Mouse (Mus musculus) hindlimb bud, embryonic 11.5 days (tissue): Measurements from ENCODE around the gene Kalrn.
"Not testable (repeated sequence)": the region's sequence is repeated elsewhere in the genome, so short reads cannot be mapped to it uniquely, and the experiment has no call there.

ENCODE experiments used
- DNase-seq: peaks from one replicate; pipeline ENCODE4 v3.0.0-alpha.2; 2012; ENCODE audit warnings: low read depth, low spot score; ENCODE audit errors: extremely low spot score

Gene Kalrn

DNA sequence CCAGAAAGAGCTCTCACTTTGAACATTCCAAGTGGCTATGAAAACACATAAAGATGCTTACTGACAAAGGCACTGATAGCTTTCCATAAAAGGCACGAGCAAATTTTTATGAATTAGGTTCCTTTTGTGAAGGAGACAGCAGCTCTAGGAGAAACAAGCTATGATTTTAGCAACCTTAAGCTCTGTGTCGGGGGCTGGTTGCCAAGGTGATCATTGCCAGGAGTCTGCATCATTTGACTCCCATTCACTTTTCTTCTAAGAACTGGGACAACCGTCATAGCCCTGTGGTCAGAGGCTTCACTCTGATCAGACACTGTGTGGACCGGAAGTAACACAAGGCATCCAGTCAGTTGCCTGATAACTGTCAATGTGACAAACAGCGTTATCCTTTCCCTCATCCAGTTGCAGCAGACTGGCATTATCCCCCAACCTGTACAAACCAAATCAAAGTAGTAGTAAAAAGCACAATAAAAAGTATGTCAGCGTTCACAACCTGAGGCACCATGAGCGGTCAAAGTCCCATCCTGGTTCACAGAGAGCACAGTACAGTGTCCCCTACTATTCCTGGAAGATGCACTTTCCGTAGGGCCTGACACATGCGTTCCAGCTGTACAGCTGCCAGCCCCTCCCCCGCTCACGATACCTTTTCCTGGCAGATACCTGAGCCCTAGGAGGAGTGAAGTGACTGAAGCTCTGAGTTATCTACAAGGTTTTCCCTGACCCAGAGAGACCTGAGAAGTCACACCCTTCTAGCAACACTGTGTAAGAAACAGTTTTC is 253.1 kb downstream of the Kalrn start:
- DNase-seq = no peak

DNA sequence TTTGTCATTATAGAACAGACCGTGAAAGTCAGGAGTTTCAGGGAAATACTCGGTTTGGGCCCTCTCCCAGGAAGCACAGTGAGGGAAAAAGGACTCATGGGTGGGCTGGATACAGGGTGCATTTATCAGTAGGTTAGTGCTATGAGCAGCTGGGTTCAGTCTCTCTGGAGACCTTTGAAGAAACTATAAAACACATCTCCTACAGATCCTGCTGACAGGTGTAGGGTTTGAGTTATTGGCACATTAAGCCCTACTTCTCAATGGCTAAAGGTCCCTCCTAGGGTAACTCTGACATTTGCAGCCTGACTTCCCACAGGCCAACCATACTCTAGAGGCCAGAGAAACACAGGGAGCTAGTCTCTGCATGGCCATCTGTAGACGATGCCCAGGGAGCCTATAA is 256.2 kb downstream of the Kalrn start:
- peak; percentile 52 for DNase-seq

DNA sequence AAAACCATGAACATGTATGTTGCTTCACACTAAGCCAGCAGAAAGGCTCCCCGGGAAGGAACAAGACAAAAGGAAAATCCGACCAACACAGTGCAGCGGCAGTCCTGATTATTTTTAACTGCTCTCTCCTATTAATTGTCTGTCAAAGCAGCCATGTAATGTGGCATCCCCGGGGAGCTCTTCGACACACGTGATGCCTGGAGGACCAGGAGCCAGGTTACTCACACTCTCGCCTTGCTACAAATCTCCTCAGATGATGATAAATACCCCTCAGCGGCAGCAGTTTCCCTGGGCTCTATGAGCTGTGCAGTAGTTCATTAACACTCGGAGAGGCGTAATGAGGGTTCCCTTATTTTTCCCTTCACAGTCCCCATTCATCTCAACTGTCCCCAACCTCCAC is 257.1 kb downstream of the Kalrn start:
- no peak for DNase-seq

DNA sequence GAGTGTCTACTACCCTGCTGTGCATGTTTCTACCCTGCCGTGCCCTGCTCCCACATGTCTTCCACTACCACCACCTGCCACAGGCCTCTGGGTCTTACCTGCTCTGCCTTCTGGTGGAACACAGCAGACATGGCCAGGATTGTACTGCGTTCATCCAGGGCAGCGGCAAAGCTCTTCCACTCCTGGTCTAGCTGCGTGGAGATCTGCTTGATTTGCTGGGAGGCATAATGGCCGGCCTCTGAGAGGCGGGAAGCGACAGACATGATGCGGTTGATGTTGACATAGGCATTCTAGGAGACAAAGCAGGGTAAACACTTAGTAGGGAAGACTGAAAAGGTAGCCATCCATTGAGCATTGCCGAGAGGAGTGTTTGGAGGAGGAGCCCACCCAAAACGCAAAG is 259.3 kb downstream of the Kalrn start:
- DNase-seq = no peak

DNA sequence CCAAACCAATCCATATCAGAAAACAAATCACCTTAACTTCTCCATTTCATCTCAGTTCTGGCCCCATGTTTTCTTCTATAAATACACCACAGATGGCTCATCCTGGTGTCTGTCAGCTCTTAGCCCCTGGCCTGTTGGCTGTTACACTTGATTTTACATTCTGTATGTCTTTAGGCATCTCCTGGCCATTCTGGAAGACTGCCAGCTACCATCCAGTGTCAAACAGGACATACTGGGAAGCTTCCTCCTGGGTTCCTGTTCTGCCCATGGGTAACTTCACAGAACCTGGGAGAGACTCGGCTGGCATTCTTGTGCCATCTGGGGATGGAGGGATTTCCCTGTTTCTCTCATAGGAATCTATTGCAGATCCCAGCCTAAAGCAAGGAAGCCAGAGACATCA is 261.8 kb downstream of the Kalrn start:
- DNase-seq = no peak

DNA sequence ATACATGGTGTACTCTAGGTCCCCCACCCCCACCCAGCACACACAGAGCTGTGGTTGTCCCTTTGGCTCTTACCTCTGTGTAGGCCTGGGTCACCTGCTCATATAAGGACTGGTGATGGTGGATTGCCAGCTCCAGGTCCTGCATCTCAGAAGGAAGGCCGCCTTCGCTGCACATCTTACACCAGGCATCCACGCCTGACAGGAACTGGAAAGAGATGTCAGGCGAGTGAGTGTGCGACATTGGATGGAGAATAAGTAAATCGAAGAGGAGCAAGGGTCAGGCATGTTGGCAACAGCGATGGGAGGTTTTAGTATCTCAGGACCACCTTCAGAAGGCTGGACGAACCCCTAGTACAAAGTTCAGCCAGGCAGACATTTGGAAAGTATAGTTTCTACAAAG is 263.0 kb downstream of the Kalrn start:
- DNase-seq = no peak

DNA sequence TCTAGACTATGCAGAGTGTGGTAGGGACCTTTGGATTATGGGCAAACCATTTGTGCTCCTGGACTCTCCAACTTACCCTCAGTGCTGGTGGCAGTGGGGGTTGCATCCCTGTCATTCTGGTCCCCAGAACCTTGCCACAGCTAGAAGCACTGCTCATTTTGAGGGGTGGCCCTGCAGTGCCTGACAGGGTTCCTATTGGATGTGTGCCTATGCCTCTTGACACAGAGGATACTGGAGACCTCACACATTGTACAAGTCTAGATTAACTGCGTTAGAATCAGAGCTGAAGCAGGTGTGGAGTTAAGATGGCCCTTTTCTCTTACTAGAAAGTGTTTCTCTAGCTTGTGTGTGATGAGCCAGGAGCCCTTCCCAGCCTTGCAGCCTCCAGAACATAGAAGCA is 265.0 kb downstream of the Kalrn start:
- DNase-seq = no peak

DNA sequence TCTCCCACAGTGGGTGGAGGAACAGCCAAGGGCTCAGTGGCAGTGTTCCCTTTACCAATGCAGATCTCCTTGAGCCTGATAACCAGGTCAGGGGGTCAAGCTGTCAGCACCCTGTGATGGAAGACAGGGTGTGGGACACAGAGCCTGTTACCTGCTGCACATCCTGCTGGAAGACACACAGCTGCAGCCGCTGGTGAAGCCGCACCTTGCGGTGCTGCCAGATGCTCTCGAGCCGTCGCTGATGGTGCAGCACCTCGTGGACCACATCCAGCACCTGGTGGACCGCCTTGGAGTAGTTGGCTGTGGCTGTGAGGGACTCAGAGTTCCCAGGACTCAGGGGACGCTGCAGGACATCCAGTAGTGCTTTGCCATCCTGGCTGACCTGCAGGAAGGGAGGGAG is 265.9 kb downstream of the Kalrn start:
- DNase-seq = no peak

DNA sequence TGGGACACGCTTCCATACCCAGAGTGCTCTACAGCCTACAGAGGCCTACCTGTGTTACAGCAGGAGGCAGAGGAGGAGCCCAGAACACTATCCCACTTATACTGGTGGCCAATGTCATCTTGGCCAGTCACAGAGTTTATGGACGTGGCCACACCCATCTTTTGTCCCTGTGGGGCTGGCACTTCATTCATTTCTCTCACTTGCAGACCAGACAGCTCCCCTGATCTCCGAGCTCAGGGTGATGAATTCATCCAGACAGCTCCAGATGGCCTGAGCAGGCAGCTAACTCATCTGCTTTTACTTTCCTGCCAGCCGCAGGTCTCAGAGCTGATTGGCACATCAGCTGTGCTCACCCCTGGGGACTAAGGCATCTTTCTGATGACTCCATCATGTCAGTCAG is 267.7 kb downstream of the Kalrn start:
- DNase-seq = no peak

DNA sequence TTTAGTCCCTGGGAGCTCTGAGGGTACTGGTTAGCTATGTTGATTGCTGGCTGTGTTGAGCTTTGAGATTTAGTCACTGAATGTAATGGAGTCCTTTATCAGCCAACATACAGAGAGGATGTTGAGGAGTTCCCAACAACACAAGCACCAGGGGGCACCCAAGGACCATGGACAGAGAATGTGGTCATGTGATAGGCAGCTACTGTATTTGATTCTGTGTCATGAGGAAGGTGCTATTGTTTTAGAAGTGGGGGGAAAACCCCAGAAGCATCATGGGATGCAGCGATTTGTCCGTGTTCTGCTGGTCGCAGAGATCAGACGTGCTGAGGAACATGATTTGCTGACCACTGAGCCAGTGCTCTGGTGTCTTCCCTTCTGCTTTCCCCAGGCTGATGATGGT is 269.5 kb downstream of the Kalrn start:
- not testable (repeated sequence) for DNase-seq

DNA sequence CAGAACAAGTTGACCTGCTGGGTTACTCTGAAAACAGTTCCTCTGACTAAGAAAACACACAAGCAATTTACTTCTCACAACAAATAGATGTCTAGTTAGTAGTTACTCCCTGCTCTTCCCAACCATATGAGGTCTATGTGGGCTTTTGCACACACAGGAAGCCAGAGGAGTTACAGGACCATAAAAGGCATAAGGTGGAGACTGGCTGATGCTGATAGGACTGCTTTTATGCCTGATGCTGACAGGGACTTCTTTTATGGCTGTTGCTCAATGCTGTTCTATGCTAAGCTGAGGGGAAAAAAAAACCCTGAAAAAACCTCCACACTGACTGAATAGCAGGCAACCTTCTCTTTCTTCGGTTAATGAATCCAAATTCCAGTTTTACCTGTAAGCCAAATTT is 270.8 kb downstream of the Kalrn start:
- DNase-seq = no peak

DNA sequence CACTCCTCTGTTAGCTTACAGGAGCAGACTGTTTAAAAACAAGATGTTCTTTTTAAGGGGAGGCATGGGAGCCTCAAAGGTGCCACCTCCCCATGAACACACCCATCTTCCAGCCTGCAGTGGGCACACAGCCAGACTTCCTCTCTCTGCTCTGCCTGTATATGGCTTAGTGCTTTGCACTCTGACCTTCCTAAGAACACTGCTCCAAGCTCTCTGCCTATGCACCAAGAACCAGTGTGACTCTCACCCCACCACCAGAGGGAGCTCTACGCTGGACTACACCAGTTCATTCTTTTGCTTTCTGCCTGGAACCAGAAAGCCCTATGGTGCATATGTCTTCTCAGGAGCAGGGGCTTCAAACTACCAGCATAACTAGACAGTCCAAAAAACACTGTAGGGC is 271.3 kb downstream of the Kalrn start:
- DNase-seq = no peak

DNA sequence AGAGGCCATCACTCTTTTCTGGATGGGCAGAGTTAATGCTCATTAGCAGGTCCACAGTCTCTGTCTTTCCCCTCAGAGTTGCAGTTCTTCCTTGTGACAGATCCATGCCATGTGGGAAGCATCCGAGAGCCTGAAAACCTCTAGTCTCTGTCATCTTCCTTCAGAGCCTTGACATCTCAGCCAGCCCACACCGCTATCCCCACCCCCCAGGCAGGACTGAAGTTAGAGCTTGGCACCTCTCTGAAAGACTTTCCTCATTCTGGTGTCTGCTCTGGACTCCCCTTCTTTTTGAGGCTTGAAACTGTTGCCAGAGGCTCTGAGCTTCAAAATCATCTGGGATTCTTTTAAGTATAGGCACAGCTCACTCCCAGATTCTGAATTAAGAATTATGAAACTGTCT is 274.1 kb downstream of the Kalrn start:
- no peak for DNase-seq

DNA sequence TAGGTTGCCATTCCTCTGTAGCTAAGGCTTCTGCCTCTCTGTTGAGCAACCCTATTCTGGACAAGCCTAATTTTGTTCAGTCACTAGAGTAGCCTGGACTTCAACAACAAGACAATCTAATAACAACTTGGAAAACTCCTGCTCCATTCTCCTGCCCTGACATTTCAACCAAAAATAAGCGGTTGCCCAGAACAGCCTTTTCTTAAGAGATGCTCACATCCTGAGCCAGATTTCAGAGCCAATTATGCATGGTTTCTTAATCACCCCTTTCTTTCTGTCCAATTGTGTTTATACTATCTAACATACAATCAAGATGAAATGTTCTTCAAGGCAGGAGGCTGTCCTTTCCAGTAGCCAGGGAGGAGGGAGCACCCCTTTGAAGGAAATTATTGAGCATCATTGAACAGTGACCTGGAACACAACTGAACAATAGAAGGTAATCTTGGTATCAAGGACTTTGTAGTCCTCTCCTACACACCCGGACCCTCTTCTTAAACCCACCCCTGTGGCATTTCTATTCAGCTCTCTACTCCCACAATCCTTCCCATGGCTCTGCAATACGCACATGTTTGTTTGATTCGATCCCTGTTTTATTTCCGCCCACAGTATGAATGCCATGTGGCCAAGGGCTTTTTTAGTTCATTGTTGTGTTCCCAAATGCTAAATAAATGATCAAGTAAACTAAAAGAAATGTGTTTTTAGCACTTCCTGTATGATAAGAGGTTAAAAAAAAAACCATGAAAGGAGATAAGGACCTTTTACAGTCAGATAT is 275.2 kb downstream of the Kalrn start:
- no peak for DNase-seq

DNA sequence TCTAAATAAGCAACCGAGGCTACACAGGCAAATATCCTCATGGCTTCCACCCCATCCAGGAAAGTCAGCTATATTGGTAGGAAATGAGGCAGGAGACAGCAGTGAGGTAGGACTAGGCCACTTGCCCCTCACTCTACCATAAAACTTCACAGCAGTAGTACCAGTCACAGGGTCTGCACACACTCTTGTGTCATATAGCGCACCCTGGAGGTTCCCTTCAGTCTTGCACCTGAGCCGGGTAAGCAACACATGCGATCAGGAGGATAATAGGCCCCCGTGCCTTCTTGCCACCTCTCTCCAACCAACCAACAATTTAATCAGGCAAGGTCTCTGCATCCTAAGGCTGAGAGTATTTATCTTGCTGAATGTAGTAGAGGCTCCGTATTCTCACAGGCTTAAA is 278.8 kb downstream of the Kalrn start:
- no peak for DNase-seq

DNA sequence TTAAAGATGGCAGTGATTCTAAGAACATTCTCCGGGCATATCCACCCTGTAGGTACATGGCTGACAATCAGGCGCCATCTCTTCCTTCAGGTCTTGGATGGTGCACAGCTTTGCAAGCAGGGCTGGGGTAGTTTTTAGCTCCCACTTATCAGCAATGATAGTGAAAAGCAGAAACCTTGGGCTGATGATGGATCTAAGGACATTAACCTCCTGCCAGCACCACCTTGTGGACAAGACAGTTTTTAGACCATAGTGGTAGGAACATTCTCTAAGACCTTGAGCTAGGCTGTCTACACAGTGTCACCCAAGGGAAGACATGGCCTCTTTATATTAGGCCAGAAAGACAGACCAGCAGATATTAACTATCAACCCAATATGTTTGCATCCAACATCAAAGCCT is 279.7 kb downstream of the Kalrn start:
- no peak for DNase-seq

DNA sequence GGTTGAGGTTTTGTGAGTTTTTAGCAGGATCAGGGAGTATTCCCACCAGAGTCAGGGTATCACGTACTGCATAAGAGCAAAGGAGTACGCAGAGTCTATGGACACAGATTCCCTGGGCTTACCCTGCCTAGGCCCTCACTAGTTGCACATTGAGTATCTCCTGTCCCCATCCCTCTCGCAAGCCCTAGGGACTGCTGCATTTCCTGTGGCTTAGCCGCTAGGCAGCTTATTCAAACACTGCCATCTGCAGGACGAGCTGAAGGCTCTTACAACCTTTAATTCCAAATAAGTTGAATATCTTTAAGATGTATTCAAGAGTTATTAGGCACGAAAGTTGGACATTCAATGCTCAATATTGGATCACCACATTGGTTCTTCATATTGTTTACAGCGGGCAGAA is 283.7 kb downstream of the Kalrn start:
- DNase-seq = no peak

DNA sequence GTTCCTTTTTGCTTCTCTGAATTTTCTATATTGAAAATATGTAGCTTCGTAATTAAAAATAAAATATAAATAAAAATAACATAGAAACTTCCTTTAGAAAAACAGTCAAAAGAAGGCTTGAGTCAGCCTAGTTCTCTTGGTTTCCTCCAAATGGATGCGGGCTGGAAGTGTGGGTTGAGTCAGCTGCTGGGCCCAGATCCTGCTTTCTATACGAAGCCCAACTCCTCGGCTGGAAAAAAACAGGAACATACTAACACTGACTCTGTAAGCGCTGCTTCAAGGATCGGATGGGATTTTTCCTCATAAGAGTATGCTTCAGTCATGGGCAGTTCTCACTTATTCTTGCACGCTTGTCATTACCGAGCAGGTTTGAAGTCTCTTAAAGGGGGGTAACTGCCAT is 291.3 kb downstream of the Kalrn start:
- DNase-seq = no peak

DNA sequence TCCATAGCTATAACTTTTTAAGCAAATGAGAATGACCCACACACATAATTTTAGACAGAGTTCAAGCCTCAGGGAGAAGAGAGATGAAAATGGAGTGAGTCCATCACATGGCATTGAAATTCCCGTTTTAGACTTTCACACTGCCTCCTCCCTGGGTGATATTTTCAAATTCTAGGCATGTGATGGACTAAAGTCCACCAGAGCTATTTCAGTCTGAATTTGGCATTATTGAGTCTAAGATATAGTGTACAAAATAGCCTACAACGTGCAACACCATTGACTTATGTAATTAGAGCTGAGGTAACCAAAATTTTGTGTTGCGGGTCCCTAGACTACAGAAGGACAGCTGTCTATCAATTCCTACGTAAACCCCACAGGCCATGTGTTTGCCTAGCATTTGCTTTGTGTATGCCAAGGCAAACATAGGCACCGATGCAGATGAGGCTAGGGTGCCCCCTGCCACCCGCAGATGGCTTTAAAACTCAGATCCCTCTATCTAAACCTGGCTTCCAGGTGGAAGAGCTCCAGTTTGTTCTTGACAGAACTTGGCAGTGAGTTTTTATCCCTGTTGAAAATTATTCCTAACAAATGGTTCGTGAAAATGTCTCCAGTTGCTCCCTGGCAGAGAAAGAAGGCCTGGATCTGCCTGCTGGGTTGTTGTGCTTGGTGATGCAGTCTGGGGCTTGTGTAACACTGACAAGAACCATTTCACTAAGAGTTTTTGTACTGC is 293.5 kb downstream of the Kalrn start:
- DNase-seq = no peak

DNA sequence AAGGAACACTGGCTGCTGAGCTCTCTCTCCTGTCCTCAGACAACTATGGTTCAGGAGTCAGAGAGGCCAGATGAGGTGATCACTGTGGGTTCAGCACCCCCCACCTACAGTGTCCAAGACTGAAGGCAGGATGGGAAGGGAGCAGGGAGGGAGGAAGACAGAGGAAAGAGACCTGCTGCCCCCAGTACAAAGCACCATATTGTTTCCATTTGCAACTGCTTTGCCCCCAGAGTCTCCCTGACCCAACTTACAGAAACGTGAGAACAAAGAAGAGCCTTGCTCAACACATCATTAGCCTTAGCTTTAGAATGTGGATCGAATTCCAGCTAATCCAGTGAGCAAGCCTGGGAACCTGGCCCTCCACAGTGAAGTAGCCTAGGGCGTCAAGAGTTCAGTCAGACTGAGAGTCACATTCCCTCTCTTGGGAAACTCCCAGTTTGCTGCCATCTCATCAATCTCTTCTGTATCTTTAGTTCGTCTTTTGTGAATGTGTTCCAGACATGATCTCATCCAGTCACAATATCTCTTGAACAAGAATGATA is 295.0 kb downstream of the Kalrn start:
- DNase-seq = no peak

DNA sequence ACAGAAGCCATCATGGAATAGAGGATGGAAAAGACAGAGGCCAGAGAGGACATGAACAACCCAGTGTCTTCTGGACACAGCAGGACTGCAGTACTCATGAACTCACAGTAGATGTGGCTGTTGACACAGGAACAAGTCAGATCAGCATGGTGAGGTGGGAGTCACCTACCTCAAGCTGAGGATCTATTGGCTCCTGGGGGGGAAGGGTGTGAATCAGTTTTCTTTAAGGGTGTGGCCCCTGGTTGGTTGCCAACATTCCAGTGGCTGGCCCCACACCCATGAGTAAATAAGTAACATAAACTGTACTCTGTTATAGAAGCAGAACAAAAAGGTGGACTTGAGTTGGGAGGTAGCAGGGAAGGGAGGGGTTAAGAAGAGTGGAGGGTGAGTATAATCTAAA is 298.7 kb downstream of the Kalrn start:
- DNase-seq = no peak

DNA sequence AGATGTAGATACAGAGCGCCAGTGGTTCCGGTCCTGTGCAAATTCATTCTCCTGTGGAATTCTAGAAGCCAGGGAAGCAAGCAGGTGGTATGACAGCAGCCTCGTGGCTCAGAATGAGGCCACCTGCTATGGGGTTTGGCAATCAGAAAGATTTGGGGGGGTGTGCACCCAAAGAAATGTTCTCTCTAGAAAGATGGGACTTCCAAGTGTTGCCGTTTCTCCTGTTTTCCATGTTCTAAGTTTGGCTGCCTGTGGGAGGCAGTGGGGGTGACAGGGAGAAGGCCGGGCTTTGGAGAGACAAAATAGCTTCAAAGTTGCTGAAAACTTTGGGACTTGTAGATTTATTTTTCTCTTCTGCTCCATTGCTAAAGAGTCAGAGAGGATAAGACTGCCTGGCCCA is 301.9 kb downstream of the Kalrn start:
- no peak for DNase-seq
